Mouse (Mus musculus) spleen, adult 2 months (tissue): Measurements from ENCODE around the gene Hspb6.

Source experiments
- CTCF ChIP-seq: fragments of 200-500 bp; IDR thresholded peaks from 2 replicates; pipeline ENCODE4 v1.5.1; 2011; ENCODE audit warnings: mild to moderate bottlenecking, inconsistent platforms; ENCODE audit not compliant: insufficient read depth, insufficient read length, insufficient replicate concordance; ENCODE audit errors: extremely low read depth
- POLR2A ChIP-seq: fragments of 200-500 bp; IDR thresholded peaks from 2 replicates; pipeline ENCODE4 v1.6.1; 2011; ENCODE audit warnings: low read depth, low read length, inconsistent platforms

GRCm38 (mm10) chr7:30567555-30567954, 15.6 kb downstream of the Hspb6 start:
- TF ChIP-seq CTCF (no peak), POLR2A (no peak)
